Mouse (Mus musculus) G1E-ER4 (cell line): Measurements from ENCODE around the gene Farp1. TPM values are rescaled to one million over a fixed set of nuclear protein-coding genes. Genes with fewer than 3 reads are reported as not detected.

Experiments used
- GATA1 ChIP-seq: IDR thresholded peaks from one replicate; pipeline ENCODE4 v1.8.0; 2012; ENCODE audit warnings: low read length, inconsistent platforms
- polyA plus RNA-seq: library from polyadenylated mRNA; stranded (reverse); fragments of >175 nt; gene quantifications from 2 replicates; pipeline ENCODE4 v1.2.3, GENCODE M21; 2012

Farp1 gene
- polyA plus RNA-seq, 1 experiment = 0.09 TPM

DNA sequence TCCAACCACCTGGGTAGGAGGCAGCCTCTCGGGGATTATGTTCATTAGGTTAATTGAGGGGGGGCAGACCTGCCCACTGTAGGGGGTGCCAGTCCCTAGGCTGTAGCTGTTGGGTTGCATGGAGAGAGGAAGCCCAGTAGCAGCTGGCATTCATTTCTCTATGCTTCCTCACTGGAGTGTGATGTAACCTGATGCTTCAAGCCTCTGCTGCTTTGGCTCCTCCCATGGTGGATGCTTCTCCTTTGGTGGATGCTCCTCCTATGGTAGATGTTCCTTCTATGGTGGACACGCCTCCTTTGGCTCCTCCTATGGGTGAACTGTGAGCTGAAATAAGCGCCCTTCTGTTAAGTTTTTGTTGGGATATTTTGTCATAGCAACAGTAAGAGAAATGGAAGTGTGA is 9.1 kb downstream of the Farp1 start:
- TF ChIP-seq GATA1 = no peak

DNA sequence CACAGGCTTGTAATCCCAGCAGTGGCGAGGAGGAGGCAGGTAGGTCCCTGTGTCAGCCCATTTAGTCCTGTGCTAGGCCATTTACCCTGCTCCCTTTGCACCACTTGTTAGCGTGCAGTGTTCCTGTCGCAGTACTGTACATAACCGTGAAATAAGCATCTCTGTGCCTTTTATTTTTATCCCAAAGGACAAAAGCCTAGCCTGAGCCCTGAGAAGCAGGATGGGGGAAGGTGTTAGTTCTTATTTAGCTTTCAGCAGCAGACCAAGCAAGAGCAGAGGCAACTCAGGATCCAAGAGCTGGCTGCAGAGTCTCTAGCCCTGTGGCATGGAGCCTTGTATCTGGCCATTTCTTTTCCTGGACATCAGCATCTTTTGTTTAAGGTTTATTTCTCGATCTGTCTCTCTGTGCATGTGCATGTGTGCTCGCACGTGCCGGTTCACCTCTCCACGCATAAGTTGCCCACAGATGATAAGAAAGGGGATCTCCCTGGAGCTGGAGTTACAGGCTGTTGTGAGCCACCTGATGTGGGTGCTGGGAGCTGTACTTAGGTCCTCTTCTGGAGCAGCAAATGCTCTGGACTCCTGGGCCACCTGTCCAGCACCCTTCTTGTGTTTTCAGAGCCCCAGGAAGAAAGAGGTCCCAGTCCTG is 11.4 kb downstream of the Farp1 start:
- TF ChIP-seq GATA1 = no peak

- TF ChIP-seq GATA1 = no peak
These were observed 12.8 kb downstream of the Farp1 start for GRCm38 (mm10) chr14:121047780-121048179.

DNA sequence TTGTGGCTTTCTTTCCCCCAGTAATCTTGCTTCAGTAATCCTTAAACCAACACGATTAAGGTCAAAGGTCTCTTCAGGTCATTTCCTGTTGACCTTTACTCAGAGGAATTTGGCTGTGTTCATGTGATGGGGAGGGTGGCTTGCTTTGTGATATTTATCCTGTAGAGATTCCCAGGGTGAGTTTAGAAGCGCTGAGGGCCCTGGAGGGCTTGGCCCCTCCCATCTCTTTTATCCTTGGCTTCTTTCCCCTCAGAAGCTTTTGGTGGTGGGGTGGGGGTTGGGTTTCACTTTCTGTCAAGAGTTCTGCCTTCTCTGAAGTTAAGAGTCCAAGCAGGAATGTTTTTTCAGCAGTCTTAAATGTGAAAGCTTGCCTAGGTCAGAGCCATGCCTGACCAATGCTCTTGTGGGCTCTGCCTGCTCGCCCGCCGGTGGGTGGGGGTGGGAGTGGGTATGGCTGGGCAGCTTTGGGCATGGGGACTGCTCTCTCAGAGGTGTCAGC is 18.1 kb downstream of the Farp1 start:
- no peak for TF ChIP-seq GATA1

DNA sequence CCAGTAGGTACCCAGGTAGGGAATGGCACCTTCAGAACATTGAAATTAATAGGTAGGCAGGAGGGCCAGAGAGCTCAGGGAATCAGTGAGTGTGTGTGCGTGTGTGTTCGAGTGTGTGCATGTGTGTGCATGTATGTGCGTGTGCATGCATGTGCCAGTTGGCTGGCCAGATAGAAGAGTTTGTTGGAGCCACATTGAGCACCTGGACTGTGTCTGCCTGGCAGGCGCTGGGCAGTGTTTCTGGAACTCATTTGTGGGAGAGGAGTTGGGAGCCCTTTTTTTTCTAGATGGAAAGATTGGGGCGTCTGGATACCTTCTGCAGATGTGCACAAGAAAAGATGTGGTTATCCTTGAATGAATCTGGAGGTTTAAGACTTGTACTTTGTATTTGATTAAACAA is 19.1 kb downstream of the Farp1 start:
- no peak for TF ChIP-seq GATA1

DNA sequence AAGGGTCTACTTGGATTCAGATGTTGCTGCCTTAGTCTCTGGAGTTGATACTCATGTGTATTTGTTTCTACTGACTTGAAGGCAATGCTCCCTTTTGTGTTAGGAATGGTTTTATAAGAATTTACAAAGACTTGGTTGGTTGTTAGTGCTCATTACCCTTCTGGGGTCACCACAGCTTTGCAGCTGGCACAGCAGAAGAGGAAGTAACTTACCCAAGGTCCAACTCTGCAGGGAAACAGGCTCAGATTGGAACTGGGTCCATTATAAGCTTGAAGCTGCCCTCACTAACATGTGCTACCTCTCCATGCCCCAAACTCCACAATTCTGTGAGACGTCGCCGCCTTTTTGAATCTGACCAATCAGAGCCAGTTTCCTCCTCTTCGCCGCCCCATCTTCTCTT is 22.8 kb downstream of the Farp1 start:
- no peak for TF ChIP-seq GATA1

- no peak for TF ChIP-seq GATA1
These were observed 23.5 kb downstream of the Farp1 start for GRCm38 (mm10) chr14:121058481-121058880.

- no peak for TF ChIP-seq GATA1
These were observed 24.3 kb downstream of the Farp1 start for GRCm38 (mm10) chr14:121059266-121059665.

DNA sequence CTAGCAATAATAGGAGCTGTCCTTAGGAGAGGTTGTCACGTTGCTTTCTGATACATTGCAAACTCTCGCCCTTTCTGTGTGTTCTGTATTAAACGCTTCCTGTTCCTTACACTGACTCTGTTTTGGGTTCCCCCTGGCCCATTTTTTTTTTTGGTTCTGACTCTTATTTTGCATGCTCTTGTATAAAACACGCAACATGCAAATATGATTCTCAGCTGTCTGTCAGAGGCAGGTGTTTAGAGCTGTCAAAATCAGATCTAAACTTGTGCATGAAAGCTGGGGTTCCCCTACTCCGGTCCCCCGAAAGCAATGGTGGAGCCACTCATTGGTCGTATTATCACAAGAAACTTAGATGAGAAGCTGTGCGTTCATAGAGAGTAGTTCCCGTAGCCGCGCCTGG is 25.5 kb downstream of the Farp1 start:
- TF ChIP-seq GATA1 = no peak

DNA sequence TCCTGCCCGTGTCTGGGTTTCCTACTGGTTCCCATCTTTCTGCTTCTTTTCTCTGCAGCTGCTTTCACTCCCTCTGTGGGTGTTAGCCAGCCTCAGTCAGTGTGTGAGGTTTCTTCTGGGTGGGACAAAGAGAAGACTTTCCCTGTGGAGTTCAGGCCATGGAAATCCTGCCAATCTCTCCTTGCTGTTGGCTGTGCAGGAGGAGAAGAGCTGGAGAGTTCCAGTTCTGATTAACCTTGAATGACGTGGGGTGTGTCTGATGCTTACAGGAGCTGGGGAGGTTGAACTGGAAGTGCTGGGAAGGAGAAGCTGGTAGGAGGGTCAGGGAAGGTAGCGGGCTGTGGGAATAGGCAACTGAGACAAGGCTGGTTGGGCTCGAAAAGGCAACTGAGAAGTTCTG is 26.7 kb downstream of the Farp1 start:
- TF ChIP-seq GATA1 = no peak

GRCm38 (mm10) chr14:121062238-121063082 is 27.5 kb downstream of the Farp1 start:
- TF ChIP-seq GATA1 = no peak

DNA sequence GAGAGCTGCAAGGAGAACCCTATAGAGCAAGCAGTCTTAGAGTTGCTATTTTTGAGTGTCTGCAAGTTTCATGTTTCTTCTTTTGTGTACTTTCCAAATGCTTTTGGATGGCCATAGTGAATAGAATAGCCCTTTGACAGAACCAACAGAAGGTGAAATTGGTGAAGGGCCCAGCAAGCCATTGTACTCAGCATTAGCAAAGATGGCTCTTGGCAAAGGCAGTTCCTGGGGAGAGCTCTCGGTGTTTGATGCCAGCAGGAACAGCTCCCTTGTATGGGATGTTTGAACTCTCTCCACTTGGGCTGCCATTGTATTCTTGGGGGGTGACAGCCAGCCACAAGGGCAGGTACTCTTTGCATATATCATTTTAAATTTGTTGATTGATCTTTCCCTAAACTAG is 29.7 kb downstream of the Farp1 start:
- no peak for TF ChIP-seq GATA1

- TF ChIP-seq GATA1 = no peak
These were observed 38.3 kb downstream of the Farp1 start for GRCm38 (mm10) chr14:121073093-121073866.

GRCm38 (mm10) chr14:121074197-121074734 is 39.3 kb downstream of the Farp1 start:
- TF ChIP-seq GATA1 = no peak

DNA sequence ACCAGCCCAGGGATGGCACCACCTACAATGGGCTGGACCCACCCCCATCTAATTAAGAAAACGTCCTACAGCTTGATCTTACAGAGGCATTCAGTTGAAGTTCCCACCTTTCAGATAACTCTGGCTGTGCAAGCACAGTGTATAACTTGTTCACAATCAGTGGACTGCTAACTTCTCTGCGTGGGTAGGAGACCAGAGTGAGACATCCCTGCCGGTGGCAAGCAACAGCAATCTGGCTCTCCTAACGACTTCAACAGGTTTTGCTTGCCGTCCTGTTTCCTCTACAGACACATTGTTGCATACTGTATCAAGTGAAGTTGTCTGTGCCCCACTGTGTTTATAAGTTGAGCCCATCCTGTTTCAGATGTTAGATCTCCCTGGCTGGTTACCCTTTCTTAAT is 45.7 kb downstream of the Farp1 start:
- no peak for TF ChIP-seq GATA1

DNA sequence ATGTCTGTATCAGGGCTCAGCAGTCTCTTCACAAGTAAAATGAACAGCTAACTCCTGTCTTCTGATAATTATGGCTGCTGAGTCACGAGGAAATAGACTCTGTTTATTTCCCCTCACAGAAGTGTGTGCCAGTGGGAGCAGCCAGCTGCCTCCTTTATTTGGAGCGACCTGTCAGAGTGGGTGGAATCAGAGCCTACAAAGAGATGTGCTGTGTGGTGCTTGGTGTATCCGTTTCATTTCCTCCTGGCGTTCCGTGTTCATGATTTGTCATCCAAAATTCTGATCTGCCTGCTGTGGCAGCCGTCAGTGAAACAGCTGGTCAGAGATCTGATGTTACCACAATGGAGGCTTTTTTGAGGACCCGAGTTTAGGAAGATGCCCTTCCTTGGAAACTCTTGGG is 47.3 kb downstream of the Farp1 start:
- no peak for TF ChIP-seq GATA1
